Mouse (Mus musculus): ENCODE results near the gene Rps8.
A peak's percentile ranks its signal among the peaks of the same experiment; 100 is the strongest.

DNA sequence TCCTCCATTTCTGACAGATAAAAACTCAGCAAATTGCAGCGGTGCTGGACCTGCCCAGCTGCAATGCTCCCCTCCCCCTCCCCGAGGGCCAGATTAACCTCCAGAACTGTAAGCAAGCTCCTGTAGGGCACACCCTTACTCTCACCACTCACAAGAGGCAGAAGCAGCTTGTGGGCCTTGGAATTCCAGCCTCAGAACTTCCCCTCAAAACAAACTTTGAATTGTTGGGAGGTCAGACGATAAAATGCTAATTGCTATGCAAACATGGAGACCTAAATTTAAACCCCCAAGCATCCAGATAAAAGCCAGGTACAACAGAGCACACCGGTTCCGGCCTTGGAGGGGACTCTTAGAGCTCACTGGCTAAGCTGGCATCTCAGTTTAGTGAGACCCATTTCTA lies 3.3 kb downstream of the Rps8 start:
- TF ChIP-seq CTCF (IDR thresholded peaks at IDR 0.05): no peak
- TF ChIP-seq EP300 (IDR thresholded peaks at IDR 0.05): 0 out of 2 replicates have a peak, but pooled peaks have one; percentile 17
